Mouse (Mus musculus) adrenal gland, postnatal 10 days (tissue): ENCODE data around the gene Nav1. TPM values are rescaled to one million over a fixed set of nuclear protein-coding genes. Genes with fewer than 3 reads are reported as not detected.
A peak's percentile ranks its signal among the peaks of the same experiment; 100 is the strongest.

Experiments used
- DNase-seq: peaks from one replicate; pipeline ENCODE4 v3.0.0; 2021; ENCODE audit warnings: mixed read lengths
- total RNA-seq, 2 experiments: library from RNA; stranded (reverse); gene quantifications; 2 replicates each; pipeline ENCODE4 v1.2.3; 2021

The Nav1 gene
- total RNA-seq, 2 experiments from 2014 or later: 20.8 to 35.2 TPM

- no peak for DNase-seq
Measured at GRCm38 (mm10) chr1:135617344-135617743, 10.2 kb upstream of the Nav1 start.

- peak; percentile 87 for DNase-seq
Measured at GRCm38 (mm10) chr1:135615715-135616641, 8.9 kb upstream of the Nav1 start.

DNA sequence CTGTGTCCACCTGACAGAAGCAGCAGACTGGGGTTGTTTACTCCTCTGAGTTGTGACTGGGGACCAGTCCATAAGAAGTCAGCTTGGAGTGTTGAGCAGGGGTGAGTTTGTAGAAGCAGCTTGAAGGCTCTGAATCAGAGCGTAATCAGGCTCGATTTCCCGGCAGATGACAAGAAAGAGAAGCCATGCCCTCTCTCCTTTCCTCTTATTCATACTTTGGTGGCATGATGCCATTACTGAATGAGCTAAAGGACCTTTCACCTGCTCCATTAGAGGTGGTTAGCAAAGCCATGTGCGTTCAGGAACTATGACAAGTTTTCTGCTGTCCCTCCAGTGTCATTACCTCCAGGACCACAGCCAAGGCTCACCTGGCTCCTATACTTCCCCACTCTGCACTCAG lies 2.5 kb upstream of the Nav1 start:
- DNase-seq: no peak

DNA sequence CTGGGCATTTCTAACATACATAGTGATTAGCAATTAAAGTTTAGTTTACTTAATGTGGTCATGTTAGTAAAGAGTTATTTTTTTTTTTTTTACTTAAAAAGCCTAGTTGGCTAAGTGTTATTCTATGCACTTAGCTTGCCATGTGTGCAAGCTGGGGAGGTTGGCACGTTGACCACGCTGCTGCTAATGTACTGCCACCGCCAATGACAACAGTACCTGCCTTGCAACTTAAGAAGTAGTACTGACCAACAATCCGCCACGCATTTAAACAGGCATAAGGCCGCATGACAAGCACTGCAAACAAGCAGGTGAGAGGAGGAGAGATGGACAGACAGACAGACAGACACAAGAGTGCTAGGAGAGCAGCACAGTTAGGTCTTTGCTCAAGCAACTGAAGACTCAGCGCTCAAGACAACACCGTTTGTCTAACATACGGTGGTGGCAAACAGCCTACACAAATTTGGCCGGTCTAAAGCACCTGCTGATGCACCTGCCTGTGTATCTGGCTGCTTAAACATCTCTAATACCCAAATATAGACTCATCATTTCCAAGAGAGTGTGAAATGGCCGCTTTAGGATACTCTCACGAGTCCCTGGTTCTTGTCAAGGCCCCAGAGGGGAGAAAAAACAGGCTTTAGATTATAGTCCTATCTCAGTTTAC lies 610 bp downstream of the Nav1 start:
- no peak for DNase-seq

DNA sequence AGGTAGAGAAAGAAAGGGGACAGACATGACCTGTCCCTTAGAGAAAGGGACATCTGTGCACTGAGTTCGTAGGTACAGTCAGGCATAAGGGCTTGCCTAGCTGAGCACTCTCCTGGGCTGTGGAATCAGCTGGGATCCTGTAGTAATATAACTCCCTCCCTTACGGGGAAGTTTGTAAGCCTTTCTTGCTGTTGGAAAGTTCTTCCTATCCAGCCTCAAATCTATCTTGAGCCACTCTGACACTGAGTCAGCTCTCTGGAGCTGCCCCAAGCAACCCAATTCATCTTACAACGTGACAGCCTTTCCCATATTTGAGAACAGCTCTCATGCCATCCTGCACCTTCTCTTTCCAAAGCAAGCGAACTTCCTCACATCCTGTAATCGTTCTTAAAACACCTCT lies 1.6 kb downstream of the Nav1 start:
- DNase-seq: peak; percentile 59

DNA sequence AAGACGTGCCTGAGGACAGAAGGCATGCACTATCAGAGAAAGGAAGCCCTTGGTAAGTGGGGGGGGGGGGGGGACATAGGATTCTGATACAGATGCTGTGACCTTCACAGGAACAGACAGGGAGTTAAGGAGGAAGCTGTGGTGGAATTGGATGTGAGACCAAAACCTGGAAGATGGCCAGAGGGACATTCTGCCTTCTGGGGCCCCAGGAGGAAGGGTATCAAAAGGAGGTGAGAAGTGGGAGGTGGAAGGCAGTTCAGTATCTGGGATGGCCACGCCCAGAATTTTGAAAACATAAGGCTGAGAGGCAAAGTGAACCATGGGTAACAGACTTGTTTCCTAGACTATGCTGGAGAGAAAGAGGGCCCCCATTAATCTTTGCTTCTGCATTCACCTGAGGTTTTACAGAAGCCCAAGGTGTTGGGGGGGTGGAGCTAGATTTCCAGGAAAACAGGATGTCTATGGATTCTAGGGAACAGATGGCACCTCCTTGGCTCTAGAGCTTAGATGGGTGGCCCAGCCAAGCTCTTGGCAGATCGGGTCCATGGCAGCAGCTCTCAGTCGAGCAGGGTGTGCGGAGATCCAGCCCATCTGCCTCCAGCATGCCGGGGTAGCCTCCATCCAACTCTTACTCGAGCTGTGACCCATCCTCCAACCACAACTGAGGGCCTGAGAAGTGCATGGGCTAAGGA lies 2.6 kb downstream of the Nav1 start:
- DNase-seq: no peak

DNA sequence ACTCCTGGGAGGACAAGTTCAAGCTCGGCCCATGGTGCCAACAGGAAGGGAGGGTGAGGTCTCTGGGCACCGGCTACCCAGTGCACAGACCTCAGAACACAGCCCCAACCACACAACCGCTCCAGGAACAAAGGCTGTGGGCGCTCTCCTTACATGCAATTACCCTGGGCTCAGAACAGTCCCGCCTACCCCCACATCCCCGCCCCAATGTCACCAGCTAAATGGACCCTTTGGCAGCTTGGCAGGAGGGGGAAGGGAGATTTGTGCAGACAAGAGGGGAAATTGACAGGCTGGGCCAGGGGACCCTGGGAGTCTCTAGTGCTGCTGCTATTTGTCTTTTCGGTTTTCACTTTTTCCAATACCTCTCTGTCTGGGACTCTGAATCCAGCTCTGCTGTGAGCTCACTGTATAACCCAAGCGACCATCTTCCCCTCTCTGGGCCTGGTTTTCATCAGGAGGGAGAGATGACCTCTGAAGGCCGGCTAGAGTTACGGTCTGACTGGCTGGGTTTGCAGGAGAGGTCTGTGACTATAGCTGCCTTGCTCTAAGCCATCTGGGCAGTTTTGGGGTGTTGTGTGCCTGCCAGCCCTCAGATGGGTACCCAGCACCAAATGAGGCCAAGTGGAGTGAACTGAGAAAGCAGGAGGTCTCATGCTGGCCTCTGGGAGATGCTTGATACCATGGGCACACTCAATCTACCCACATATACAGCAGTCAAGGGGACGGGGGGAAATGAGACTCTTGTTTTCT lies 3.8 kb downstream of the Nav1 start:
- no peak for DNase-seq

DNA sequence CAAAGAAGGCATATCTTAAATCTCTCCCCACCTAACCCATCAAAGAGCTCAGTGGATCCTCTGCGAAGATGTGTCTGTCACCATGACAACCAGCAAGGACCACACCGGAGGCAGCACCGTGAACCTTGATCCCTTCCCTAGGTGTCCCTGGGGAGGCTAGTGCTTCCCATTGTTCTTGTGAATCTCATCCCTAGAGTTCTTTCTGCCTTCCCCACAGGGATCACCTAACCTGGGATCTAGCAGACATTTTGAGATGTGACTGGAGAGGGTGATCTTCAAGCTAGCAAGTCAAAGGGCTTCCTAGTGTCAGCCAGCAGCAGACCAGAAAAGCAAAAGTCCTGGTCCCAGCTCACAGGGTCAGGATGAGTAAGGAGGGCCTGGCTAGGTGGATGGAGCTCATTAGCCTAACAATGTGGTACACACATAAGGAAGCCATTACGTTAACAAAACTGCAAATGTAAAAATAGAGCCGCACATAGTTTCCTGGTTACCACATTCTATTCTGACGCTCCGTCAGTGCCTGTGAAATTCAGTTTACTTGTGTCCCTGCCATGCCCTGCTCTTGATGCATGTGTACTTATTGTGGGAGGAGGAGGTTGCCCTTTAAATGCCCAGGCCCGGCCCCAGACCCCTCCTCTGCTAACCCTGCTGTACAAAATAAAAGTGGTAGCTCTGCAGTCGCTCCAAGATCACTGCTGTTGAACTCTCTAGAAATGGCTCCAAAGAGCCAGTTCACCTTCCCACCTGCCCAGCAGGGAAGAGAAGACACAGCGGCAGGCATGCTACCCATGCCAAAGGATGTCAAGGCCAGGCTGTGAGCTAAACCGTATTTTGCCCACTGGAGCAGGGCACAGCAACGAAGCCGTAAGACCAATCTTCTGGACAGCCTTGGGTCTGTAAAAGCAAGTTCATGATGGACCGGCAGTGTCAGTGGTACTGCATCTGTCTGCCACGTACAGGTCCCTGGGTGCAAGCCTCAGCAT lies 6.8 kb downstream of the Nav1 start:
- no peak for DNase-seq

DNA sequence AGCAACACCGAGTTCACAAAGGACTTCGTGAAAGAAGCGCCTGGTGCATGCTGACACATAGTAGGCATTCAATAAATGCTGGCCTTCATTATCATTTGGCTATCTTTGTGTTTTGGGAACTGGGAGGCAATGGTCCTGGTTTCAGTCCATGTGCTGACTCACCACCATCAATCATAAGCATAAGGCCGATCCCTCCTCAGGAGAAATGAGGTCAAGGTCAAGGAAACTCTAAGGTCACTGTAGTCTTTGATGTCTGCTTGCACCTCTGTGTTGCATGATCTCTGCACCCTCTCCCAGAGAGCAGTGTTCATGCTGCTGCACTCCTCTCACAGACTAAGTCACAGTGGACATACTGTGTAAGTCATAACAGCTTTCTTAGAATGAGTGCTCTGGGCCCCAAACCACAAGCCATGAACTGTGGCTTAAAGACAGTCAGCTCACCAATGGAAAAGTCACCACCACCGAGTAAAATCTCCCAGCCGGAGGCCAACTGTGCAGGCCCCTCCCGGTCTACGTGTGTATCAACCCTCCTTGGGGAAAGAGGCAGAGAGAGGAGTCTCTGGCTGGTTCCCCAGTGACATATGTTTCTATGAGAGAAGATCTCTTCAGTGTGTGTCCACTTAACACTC lies 8.7 kb downstream of the Nav1 start:
- DNase-seq: peak; percentile 40

DNA sequence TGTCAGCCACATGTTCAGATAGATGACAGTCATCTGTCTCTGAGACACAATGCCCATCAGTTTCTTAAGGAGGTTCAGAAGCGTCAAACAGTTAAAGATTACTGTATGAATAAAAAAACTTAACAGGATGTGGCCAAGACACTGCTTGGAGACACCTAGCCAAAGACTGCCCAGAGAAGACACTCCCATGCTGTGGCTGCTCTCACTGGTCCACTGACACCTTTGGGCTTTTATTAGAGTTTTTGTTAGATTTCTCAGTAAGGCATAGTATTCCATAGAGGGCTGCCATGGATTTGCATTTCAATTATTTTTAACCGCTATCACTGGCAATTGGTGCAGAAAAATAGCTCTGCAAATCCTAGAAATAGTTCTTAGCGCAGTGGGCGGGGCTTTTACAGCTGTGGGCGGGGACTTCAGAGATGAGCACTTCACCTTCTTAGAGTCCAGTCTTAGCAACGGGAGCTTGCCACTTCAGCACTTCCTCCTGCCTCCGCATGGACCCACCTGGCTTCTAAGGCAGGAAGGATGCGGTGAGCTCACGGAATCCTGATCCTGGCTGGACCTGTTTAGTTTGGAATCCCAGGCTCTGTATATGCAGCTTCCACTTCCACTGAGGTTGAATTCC lies 12.7 kb downstream of the Nav1 start:
- no peak for DNase-seq

DNA sequence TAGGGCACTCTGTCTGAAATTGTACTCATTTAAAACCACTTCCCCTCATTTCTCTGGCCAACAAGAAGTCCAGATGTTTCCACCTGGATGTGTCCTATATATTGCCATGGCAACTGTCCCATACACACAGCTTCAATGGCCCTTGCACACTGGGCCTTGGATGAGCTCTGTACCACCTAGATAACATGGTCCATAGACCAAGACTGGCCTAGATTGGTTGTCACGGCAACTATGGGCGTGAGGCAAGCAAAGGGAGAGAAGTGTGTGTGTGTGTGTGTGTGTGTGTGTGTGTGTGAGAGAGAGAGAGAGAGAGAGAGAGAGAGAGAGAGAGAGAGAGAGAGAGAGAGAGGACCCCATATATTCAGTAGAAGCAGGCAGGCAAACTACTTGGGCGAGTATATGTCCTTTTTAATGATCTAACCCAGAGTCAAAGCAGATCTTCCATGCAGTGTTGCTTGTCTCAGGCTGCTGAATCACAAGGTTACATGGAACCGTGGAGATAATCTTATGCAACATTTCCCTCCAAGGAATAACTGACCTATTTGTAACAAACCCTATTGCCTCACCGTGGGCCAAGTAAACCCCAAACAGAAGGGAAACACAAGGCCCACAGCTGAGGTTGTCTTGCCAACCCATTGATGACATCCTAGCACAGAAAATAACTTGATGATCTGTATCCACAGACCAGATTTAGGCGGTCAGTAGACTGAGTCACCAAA lies 13.4 kb downstream of the Nav1 start:
- no peak for DNase-seq

DNA sequence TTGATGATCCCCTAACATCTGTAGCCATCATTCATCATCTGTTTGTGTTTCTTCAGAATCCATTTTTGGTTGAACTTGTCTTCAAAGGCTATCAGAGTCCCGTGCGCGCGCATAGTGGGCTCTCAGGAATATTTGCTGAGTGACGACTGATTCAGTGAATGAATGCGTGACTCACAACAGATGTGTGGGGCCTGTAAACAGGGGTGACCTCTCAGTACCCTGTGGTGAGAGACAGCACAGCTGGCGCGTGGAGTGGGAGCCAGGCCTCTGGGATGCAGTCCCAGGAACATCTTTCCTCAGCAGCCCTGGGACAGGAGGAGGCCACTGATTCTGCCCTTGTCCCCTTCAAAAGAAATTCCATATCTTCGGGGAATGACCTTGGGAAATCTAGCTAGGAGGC lies 16.3 kb downstream of the Nav1 start:
- DNase-seq: no peak

DNA sequence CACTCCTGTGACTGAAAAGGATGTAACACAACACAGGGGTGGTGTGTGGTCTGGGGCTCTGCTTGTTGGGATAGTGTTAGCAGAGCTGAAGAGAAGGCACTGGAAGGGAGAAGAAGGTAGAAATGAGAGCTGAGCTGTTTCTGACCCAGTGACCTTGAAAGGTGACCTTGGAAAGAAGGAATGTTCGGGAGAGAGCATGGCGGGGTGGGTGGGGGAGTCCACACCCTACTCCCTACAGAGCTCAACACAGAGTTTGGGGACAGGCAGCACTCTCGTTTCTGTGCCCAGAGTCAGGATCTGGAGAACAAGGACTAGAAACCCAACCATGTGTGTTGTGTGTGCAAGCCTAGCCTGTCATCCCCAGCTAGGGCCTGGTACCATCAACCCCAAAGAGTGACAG lies 18.1 kb downstream of the Nav1 start:
- DNase-seq: no peak

DNA sequence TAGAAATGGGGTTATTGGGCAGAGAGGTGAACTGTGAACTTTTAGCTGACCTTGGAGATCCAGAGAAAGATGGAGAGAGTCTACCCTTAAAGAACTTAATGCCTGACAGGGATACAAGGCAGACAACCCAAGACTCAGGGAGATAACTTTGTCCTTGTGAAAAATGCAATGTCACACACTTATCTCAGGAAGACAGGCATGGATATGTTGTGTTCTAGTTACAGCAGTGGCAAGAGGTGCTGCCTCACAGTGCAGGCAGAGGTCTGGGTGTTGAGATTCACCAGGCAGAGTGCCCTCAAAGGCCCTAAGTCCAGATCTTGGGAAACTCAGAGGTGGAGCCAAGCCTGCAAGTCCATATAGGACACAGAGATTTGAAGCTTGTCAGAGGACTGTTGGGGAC lies 20.2 kb downstream of the Nav1 start:
- DNase-seq: no peak

GRCm38 (mm10) chr1:135585573-135585972 lies 21.5 kb downstream of the Nav1 start:
- DNase-seq: peak; percentile 66

DNA sequence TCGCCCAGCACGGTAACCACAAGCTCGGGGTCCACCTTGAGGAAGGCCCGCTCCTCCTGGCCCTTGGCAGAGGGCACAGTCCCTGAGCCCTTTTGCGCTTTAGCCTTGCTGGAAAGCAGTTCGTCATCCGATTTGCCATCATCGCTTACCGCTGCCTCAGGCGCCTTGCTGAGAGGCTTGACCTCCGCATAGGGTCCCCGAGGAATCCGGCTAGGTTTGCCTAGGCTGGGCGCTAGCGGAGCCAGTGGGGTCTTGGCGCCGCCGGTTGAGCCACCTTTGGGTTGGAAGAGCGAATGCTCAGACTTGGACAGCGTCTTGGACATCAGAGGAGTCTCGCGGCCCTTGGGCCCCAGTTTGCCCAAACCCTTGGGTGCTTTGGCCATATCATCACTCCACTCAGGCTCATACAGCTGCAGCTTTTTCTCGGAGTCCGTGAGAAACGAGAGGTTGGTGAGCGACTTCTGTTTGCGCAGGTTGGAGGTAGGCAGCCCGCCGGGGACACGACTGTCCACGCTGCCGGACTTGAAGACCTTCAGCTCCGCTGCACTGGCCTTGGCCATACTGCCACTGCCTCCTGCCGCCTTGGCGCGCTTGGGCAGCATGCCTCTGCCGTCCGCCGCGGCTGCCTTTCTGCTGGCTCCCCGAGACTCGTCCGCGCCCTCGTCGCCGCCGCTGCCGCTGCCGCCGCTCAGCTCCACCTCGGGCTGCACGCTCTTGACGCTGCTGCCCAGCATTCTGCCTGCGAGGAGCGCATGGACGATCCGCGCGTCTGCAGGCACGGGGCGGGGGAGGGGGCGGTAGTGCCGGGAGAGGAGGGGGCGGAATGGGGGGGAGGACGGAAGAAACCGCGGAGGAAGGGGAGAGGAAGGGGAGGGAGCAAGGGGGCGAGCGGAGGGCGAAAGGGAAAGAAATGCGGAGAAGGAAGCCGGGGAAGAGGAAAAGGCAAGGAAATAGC lies 22.2 kb downstream of the Nav1 start:
- DNase-seq: peak; percentile 71

DNA sequence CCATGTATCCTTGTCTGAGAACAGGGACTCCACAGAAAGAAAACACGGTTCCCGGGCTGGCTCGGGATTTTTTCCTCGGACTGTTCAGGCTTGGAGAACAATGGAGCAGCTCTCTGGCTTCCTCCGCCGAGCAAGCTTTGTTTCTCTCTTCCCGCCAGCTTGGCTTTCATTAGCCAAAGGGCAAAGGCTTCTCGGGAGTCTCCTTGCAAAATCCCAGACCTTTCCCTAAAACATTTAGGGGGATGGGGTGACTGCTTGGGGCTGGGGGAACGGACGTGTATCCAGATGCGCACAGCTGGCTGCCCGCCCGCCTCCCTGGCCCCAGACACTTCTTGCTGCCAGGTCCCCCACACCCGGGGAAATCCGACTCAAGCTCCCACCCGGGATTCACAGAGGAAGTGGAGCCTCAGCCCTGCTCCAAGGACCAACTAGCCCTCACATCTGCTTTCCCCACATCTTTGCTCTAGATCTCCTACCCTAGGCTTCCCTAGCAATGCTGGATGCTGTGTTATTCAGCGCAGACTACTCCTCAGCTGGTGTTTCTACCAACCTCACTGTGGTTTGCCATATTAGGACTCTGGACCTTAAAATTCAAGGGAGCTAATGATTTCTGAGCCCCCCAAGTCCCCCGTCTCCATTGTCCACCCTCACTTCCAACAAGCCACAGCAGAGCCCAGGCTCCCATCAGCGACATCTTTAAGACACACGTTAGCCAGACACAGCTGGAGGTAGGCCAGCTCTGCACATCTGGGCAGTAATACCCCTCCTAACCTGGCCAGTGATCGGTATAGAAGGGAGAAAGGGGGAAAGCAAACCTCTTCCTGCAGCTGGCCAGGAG lies 23.2 kb downstream of the Nav1 start:
- no peak for DNase-seq
